Mouse (Mus musculus) C2C12 (cell line): ENCODE data around the gene Dok5.

Source experiments
- CTCF ChIP-seq: IDR thresholded peaks from one replicate; pipeline ENCODE4 v1.5.1; 2011; ENCODE audit not compliant: control insufficient read depth, insufficient read depth, insufficient read length
- MYOG ChIP-seq: IDR thresholded peaks from one replicate; pipeline ENCODE4 v1.6.1; 2011; ENCODE audit not compliant: control insufficient read depth, insufficient read length; ENCODE audit errors: extremely low read depth

GRCm38 (mm10) chr2:170730781-170731180, 826 bp upstream of the Dok5 start:
- TF ChIP-seq CTCF = no peak
- TF ChIP-seq MYOG = no peak
